Mouse (Mus musculus) stomach, embryonic 14.5 days (tissue): ENCODE data around the gene Itga9. TPM values are rescaled to one million over a fixed set of nuclear protein-coding genes. Genes with fewer than 3 reads are reported as not detected.

Source experiments
- ATAC-seq: fragments of 200-750 bp; cut with Nextera tagmentation; 2 replicates; pipeline ENCODE4 v1.8.0; 2017; ENCODE audit warnings: low read depth, moderate TSS enrichment; ENCODE audit not compliant: insufficient number of reproducible peaks, insufficient read depth, low FRiP score
- H3K27ac ChIP-seq: fragments of 300-500 bp; sonication (generic); 2 replicates; pipeline ENCODE4 v1.5.1; 2014; ENCODE audit warnings: mild to moderate bottlenecking, low read length, moderate library complexity, mixed read lengths
- H3K27me3 ChIP-seq: fragments of 300-500 bp; sonication (generic); 2 replicates; pipeline ENCODE4 v1.6.1; 2014; ENCODE audit warnings: low read length, control low read depth, mixed read lengths; ENCODE audit not compliant: control insufficient read depth, insufficient read depth
- H3K36me3 ChIP-seq: fragments of 300-500 bp; sonication (generic); 2 replicates; pipeline ENCODE4 v1.6.1; 2014; ENCODE audit warnings: mild to moderate bottlenecking, control low read depth, low read length, moderate library complexity, mixed read lengths; ENCODE audit not compliant: control insufficient read depth, insufficient read depth
- H3K4me1 ChIP-seq: fragments of 300-500 bp; sonication (generic); 2 replicates; pipeline ENCODE4 v1.6.1; 2014; ENCODE audit warnings: low read length, control low read depth, mixed read lengths; ENCODE audit not compliant: control insufficient read depth, insufficient read depth
- H3K4me2 ChIP-seq: fragments of 300-500 bp; sonication (generic); replicated peaks from 2 replicates; pipeline ENCODE4 v1.6.1; 2014; ENCODE audit warnings: low read depth, low read length, control low read depth
- H3K4me3 ChIP-seq: fragments of 300-500 bp; sonication (generic); 2 replicates; pipeline ENCODE4 v1.5.1; 2014; ENCODE audit warnings: low read depth, low read length, control low read depth
- H3K9ac ChIP-seq: fragments of 300-500 bp; sonication (generic); replicated peaks from 2 replicates; pipeline ENCODE4 v1.6.1; 2014; ENCODE audit warnings: low read depth, mild to moderate bottlenecking, control low read depth, low read length, moderate library complexity, mixed read lengths
- H3K9me3 ChIP-seq: fragments of 300-500 bp; sonication (generic); 2 replicates; pipeline ENCODE4 v1.6.1; 2016; ENCODE audit warnings: low read depth, low read length, control low read depth; ENCODE audit not compliant: control insufficient read depth
- WGBS: fragments of 180-500 bp; shearing (Covaris S2); extraction: QIAGEN DNeasy Blood & Tissue Kit; methylation state at CpG from one replicate; pipeline ENCODE4 v1.1.7; 2014; 5-methylcytosine and 5-hydroxymethylcytosine counted together
- polyA plus RNA-seq: library from polyadenylated mRNA; unstranded; fragments of >200 nt; fragmentation: Nextera tagmentation; extraction: Ambion mirVana; gene quantifications from 2 replicates; pipeline ENCODE4 v1.2.1, GENCODE M21; 2014

Itga9 gene
- polyA plus RNA-seq, 1 experiment from 2014 or later: 14.3 TPM

DNA sequence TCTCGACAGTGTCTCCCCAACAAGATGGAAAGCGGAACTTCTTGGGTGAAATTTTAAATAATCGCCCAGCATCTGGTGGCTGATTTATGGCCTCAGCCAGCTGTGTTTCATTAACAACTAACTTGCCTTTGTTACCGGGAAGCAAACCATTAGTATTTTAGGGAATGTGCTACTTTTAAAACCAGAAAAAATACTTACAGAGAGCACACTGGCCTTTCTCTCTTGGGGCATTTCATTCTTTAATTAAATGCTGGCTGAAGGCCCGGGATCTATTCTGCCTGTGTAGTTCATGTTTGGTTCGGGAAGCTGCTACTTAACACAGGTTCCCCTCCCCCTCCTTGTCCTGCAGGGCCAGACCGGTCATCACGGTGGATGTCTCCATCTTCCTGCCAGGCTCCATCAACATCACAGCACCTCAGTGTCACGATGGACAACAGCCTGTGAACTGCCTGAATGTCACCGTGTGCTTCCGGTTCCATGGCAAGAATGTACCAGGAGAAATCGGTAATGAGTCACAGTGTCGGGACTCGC, 82.5 kb downstream of the Itga9 start:
- no peak overlapping the region for H3K9ac ChIP-seq
- no peaks in the 10 kb centered on the region for H3K9me3 ChIP-seq
- no peaks in the 10 kb centered on the region for H3K27me3 ChIP-seq
- peak; percentile 21; the same call in 1 of the 2 replicates for ATAC-seq
- WGBS: 41% methylated on average over 14 of the region's 14 CpGs
- peak overlapping the region; percentile 55; the same call in 1 of the 2 replicates for H3K27ac ChIP-seq
- H3K4me1 ChIP-seq: peaks cover 18% of the 10 kb centered on the region
- peaks cover 9% of the 10 kb centered on the region; the same call in 1 of the 2 replicates for H3K36me3 ChIP-seq
- no peak overlapping the region for H3K4me3 ChIP-seq
- H3K4me2 ChIP-seq: no peak overlapping the region

GRCm38 (mm10) chr9:118693256-118693655, 86.8 kb downstream of the Itga9 start:
- WGBS: 88% methylated on average over 11 of the region's 11 CpGs
- ATAC-seq: no peak
- H3K4me1 ChIP-seq: peaks cover 22% of the 10 kb centered on the region
- H3K27ac ChIP-seq: no peak overlapping the region
- no peaks in the 10 kb centered on the region for H3K27me3 ChIP-seq
- H3K36me3 ChIP-seq: peaks cover 5% of the 10 kb centered on the region; the same call in 1 of the 2 replicates
- no peak overlapping the region for H3K9ac ChIP-seq
- no peak overlapping the region for H3K4me2 ChIP-seq
- no peaks in the 10 kb centered on the region for H3K9me3 ChIP-seq
- H3K4me3 ChIP-seq: no peak overlapping the region

GRCm38 (mm10) chr9:118694420-118694825, 87.9 kb downstream of the Itga9 start:
- no peak overlapping the region for H3K4me3 ChIP-seq
- ATAC-seq: peak; percentile 62; the same call in 1 of the 2 replicates
- H3K27ac ChIP-seq: no peak overlapping the region
- 51% methylated on average over 8 of the region's 8 CpGs for WGBS
- no peak overlapping the region for H3K4me2 ChIP-seq
- H3K4me1 ChIP-seq: peaks cover 14% of the 10 kb centered on the region; the same call in 1 of the 2 replicates
- H3K9ac ChIP-seq: no peak overlapping the region
- no peaks in the 10 kb centered on the region for H3K27me3 ChIP-seq
- H3K9me3 ChIP-seq: no peaks in the 10 kb centered on the region
- H3K36me3 ChIP-seq: peaks cover 5% of the 10 kb centered on the region; the same call in 1 of the 2 replicates

DNA sequence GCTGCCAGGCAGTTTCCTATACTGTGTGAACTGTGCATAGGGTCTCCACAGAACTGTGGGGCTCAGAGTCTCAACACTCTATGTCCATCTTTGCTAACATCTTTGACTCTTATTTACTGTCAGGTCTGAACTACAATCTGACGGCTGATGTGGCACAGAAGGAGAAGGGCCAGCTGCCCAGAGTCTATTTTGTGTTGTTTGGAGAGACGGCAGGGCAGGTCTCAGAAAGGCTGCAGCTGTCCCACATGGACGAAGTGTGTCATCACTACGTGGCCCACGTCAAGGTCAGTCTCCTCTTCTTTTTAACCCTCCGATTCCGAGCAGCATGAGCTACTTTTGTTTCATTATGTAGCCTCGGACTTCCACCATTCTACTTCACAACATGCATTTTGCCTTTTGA, 91.7 kb downstream of the Itga9 start:
- Histone ChIP-seq H3K4me1 (peaks cover 32% of the 10 kb centered on the region), H3K4me3 (no peak overlapping the region), H3K9ac (0 out of 2 replicates have a peak overlapping the region, but pooled peaks have one; percentile 3), H3K36me3 (peaks cover 4% of the 10 kb centered on the region; the same call in 1 of the 2 replicates), H3K4me2 (no peak overlapping the region), H3K27me3 (no peaks in the 10 kb centered on the region), H3K9me3 (no peaks in the 10 kb centered on the region), H3K27ac (no peak overlapping the region)
- ATAC-seq: no peak
- 68% methylated on average over 8 of the region's 8 CpGs for WGBS

DNA sequence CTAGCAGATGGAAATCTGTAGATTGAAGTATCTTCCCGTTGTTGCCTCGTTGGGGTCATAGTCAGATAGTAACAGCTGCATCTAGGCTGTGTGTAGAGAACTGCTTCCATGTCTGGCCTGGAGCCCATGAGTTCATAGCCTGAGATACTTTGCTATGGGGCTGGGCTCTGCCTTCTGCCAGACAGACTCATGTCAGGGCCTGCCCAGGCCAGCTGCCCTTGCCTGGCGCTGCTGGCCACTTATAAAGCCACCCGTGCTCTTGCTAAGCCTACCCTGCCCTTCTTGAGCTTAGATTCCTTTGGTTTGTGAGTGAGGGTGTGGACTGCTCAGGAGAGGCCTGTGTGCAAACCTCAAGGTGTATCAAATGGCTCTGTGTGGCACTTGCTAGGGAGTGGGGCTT, 93.2 kb downstream of the Itga9 start:
- 60% methylated on average over 4 of the region's 4 CpGs for WGBS
- no peaks in the 10 kb centered on the region for H3K9me3 ChIP-seq
- no peaks in the 10 kb centered on the region; the same call in 1 of the 2 replicates for H3K36me3 ChIP-seq
- peak overlapping the region; percentile 75 for H3K27ac ChIP-seq
- peak; percentile 66 for ATAC-seq
- no peaks in the 10 kb centered on the region for H3K27me3 ChIP-seq
- H3K4me3 ChIP-seq: no peak overlapping the region
- H3K9ac ChIP-seq: no peak overlapping the region
- H3K4me2 ChIP-seq: no peak overlapping the region
- peaks cover 25% of the 10 kb centered on the region for H3K4me1 ChIP-seq

DNA sequence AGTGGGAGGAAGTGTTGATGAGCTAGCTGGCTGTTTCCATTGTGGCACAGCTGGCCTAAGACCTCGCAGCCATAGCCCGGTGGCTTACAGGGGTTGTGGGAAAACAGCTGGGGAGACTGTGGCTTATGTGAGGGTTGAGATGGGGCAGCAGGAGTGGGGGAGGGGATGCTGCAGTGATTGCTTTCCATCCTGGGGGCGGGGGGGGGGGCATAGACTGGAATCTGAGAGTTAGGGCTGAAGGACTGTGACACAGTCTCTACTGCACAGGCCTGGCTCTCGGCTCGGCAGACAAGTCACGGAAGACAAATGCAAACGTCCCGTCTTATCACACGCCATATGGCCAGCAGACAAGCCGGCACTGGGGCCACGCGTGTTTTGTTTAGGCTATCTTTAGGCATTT, 94.4 kb downstream of the Itga9 start:
- Histone ChIP-seq H3K9ac (no peak overlapping the region), H3K9me3 (no peaks in the 10 kb centered on the region), H3K36me3 (no peaks in the 10 kb centered on the region; the same call in 1 of the 2 replicates), H3K27ac (peak overlapping the region; percentile 69), H3K4me3 (no peak overlapping the region), H3K4me1 (peaks cover 34% of the 10 kb centered on the region), H3K27me3 (no peaks in the 10 kb centered on the region), H3K4me2 (no peak overlapping the region)
- peak; percentile 38; the same call in 1 of the 2 replicates for ATAC-seq
- 9% methylated on average over 12 of the region's 12 CpGs for WGBS

- Histone ChIP-seq H3K36me3 (no peaks in the 10 kb centered on the region; the same call in 1 of the 2 replicates), H3K4me2 (no peak overlapping the region), H3K4me3 (no peak overlapping the region), H3K9ac (no peak overlapping the region), H3K27ac (peak overlapping the region; percentile 69), H3K27me3 (no peaks in the 10 kb centered on the region), H3K9me3 (no peaks in the 10 kb centered on the region), H3K4me1 (peaks cover 42% of the 10 kb centered on the region)
- ATAC-seq: no peak
- 61% methylated on average over 2 of the region's 2 CpGs for WGBS
Measured at GRCm38 (mm10) chr9:118701791-118702190, 95.3 kb downstream of the Itga9 start.

DNA sequence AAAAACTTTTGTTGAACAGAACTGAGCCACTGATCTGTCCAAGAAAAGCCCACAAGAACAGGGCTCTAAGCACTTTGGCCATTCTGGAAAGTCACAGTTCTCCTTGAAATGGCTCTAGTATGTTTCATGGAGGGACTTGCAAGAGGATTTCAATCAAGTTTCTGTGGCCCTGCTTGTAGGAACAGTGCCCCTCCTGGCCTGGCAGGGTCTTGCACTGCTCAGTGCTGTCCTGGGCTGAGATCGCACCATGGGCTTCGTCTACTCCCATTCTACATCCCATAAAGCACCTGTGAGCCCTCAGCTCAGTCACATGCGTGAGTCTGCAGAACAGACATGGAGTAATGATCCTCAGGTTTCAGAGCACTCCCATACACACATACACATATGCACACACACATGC, 96.7 kb downstream of the Itga9 start:
- Histone ChIP-seq H3K4me2 (no peak overlapping the region), H3K27me3 (no peaks in the 10 kb centered on the region), H3K9ac (no peak overlapping the region), H3K9me3 (no peaks in the 10 kb centered on the region), H3K4me3 (no peak overlapping the region), H3K27ac (no peak overlapping the region), H3K36me3 (no peaks in the 10 kb centered on the region; the same call in 1 of the 2 replicates), H3K4me1 (peaks cover 41% of the 10 kb centered on the region)
- ATAC-seq: no peak
- 84% methylated on average over 3 of the region's 3 CpGs for WGBS
